Mouse (Mus musculus) small intestine, adult 2 months (tissue): ENCODE results near the gene Ston2.

ENCODE experiments used
- CTCF ChIP-seq: fragments of 200-500 bp; IDR thresholded peaks from 2 replicates; pipeline ENCODE4 v1.5.1; 2012; ENCODE audit warnings: low read depth, mild to moderate bottlenecking, control low read depth, inconsistent platforms, low read length, moderate library complexity, mixed read lengths; ENCODE audit not compliant: insufficient replicate concordance, insufficient read length; ENCODE audit errors: extremely low read depth
- POLR2A ChIP-seq: fragments of 200-500 bp; IDR thresholded peaks from 2 replicates; pipeline ENCODE4 v1.6.1; 2012; ENCODE audit warnings: low read depth, mild to moderate bottlenecking, control low read depth, inconsistent platforms, low read length, moderate library complexity

DNA sequence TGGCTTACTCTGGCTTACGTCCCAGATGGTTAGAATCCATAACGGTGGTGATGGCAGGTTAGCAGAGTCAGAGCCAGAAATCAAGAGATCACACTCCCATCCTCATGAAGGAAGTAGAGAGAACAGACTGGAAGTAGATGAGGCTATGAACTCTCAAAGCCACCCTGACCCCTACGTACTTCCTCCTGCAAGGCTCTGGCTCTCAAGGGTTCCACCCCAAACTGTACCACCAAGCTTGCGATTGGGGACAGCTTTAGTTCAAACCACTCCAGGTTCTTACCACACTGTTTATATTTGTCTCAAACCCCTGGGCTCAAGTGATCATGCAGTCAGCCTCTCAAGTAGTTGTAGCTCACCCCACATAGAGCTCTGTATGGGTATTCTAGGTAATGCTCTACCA lies 49.8 kb downstream of the Ston2 start:
- TF ChIP-seq CTCF (no peak), POLR2A (no peak)
